Mouse (Mus musculus) bone marrow macrophage, adult 2 months (primary cell): ENCODE measurements at regions not wholly inside any gene's neighbourhood (a gene's known extent, or its start where the extent isn't known, plus 50 kb on each side); places are given as distances from the start of the nearest gene placed in this dataset.

ENCODE experiments used
- CTCF ChIP-seq: IDR thresholded peaks from 2 replicates; pipeline ENCODE4 v1.5.1; 2012; ENCODE audit warnings: low read depth, mild to moderate bottlenecking, low read length, moderate library complexity
- POLR2A ChIP-seq: IDR thresholded peaks from 2 replicates; pipeline ENCODE4 v1.6.1; 2012; ENCODE audit warnings: mild to moderate bottlenecking, low read depth, low read length, borderline replicate concordance

GRCm38 (mm10) chr12:117427431-117427830 is 88.8 kb upstream of the Rapgef5 start:
- TF ChIP-seq CTCF (peak; percentile 95), POLR2A (no peak)
